Mouse (Mus musculus) testis, adult 2 months (tissue): ENCODE results near the gene Zbed6. TPM values are rescaled to one million over a fixed set of nuclear protein-coding genes. Genes with fewer than 3 reads are reported as not detected.
A peak's percentile ranks its signal among the peaks of the same experiment; 100 is the strongest.

Source experiments
- H3K27ac ChIP-seq: fragments of 200-500 bp; 2 replicates; pipeline ENCODE4 v1.5.1; 2012; ENCODE audit warnings: low read depth, low read length; ENCODE audit not compliant: control insufficient read depth, insufficient read depth
- H3K27me3 ChIP-seq: fragments of 200-500 bp; 2 replicates; pipeline ENCODE4 v1.6.1; 2012; ENCODE audit warnings: mild to moderate bottlenecking, low read length, moderate library complexity; ENCODE audit not compliant: control insufficient read depth, insufficient read depth
- H3K36me3 ChIP-seq: fragments of 200-500 bp; 2 replicates; pipeline ENCODE4 v1.6.1; 2012; ENCODE audit warnings: mild to moderate bottlenecking, low read length; ENCODE audit not compliant: control insufficient read depth, insufficient read depth
- H3K4me1 ChIP-seq: fragments of 200-500 bp; 2 replicates; pipeline ENCODE4 v1.6.1; 2012; ENCODE audit warnings: low read length; ENCODE audit not compliant: control insufficient read depth, insufficient read depth
- H3K4me3 ChIP-seq: fragments of 200-500 bp; 2 replicates; pipeline ENCODE4 v1.5.1; 2012; ENCODE audit warnings: low read depth, mild to moderate bottlenecking, low read length, moderate library complexity, mixed read lengths; ENCODE audit not compliant: control insufficient read depth
- CTCF ChIP-seq: fragments of 200-500 bp; IDR thresholded peaks from 2 replicates; pipeline ENCODE4 v1.5.1; 2012; ENCODE audit warnings: low read depth, mild to moderate bottlenecking, inconsistent platforms, low read length, moderate library complexity; ENCODE audit not compliant: control insufficient read depth, insufficient read depth, insufficient replicate concordance
- POLR2A ChIP-seq: fragments of 200-500 bp; IDR thresholded peaks from 2 replicates; pipeline ENCODE4 v1.6.1; 2012; ENCODE audit warnings: low read depth, mild to moderate bottlenecking, inconsistent platforms, low read length, moderate library complexity; ENCODE audit not compliant: control insufficient read depth
- polyA plus RNA-seq: library from polyadenylated mRNA; depleted of rRNA; stranded (reverse); fragments of >200 nt; gene quantifications from 2 replicates; pipeline ENCODE4 v1.2.3, GENCODE M21; 2012

Zbed6 gene
- polyA plus RNA-seq, 1 experiment: 2.0 TPM

DNA sequence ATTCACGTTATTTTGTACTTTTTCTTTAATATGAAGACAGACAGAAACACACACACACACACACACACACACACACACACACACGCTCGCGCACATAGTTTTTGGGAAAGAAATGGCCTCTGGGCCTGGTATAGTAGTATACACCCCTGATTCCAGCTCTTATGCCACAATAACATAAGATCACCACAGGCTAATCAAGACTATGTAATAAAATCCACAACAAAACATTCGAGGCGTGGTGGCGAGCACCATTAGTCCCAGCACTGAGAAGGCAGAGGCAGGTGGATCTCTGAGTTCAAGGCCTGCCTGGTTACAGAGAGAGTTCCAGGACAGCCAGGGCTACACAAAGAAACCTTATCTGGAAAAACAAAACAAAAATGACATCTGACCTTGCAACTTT, 2.3 kb upstream of the Zbed6 start:
- H3K4me1 ChIP-seq: no peaks in the 10 kb centered on the region; the same call in 1 of the 2 replicates
- H3K27me3 ChIP-seq: no peaks in the 10 kb centered on the region
- no peak for TF ChIP-seq CTCF
- TF ChIP-seq POLR2A: no peak
- H3K4me3 ChIP-seq: no peak overlapping the region
- no peak overlapping the region for H3K27ac ChIP-seq
- H3K36me3 ChIP-seq: no peaks in the 10 kb centered on the region

DNA sequence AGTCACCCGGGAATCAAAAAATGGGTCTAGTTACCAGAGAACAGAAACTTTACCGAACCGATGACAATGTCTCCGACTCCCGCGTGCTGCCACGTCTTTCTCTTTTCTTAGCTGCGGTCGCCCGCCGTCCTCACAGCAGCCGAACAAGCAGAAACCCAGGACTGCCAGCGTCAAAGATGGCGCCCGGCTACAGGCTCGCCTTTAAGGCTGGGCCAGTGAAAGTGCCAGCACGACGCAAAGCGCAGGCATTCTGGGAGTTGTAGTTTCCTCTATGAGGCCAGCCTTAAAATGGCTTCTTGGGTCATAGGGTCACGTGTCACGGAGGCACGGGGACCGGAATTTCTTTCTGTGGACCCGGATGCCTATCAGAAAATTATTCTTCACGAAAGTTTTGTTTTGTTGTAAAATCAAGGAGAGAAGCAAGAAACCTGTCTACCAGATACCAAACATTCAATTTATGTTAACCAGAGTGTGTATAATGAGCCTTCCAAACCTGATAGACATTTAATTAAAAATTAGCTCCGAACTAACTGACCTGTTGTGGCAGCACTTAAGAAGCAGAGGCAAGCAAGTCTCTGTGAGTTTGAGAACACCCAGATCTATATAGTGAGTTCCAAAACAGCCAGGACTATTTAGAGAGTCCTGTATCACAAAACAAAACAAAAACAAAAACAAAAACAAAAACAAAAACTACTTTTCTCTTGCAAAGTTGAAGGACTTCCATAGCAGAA, 683 bp upstream of the Zbed6 start, which contains the start of gene Gm38394:
TSS of gene Gm38394 (minus strand) at position 116 of the 731 bp plus-strand sequence.
- no peak for TF ChIP-seq CTCF
- TF ChIP-seq POLR2A: peak; percentile 94
- Histone ChIP-seq H3K4me1 (no peaks in the 10 kb centered on the region; the same call in 1 of the 2 replicates), H3K4me3 (peak within 1 kb of the TSS; percentile 86), H3K27ac (peak within 1 kb of the TSS; percentile 81), H3K27me3 (no peaks in the 10 kb centered on the region), H3K36me3 (no peaks in the 10 kb centered on the region)

- H3K36me3 ChIP-seq: no peaks in the 10 kb centered on the region; the same call in 1 of the 2 replicates
- no peaks in the 10 kb centered on the region for H3K27me3 ChIP-seq
- TF ChIP-seq CTCF (no peak), POLR2A (no peak)
- peak overlapping the region; percentile 14 for H3K4me3 ChIP-seq
- no peak overlapping the region for H3K27ac ChIP-seq
- peaks cover 2% of the 10 kb centered on the region; the same call in 1 of the 2 replicates for H3K4me1 ChIP-seq
These were observed 1.8 kb downstream of the Zbed6 start for GRCm38 (mm10) chr1:133658878-133659277.

- peaks cover 2% of the 10 kb centered on the region; the same call in 1 of the 2 replicates for H3K4me1 ChIP-seq
- no peaks in the 10 kb centered on the region; the same call in 1 of the 2 replicates for H3K36me3 ChIP-seq
- no peaks in the 10 kb centered on the region for H3K27me3 ChIP-seq
- no peak overlapping the region for H3K4me3 ChIP-seq
- TF ChIP-seq CTCF: no peak
- H3K27ac ChIP-seq: no peak overlapping the region
These were observed 3.9 kb downstream of the Zbed6 start for GRCm38 (mm10) chr1:133656811-133657210.

GRCm38 (mm10) chr1:133653033-133653432, 7.7 kb downstream of the Zbed6 start:
- Histone ChIP-seq H3K4me3 (no peak overlapping the region), H3K27me3 (no peaks in the 10 kb centered on the region), H3K4me1 (peaks cover 2% of the 10 kb centered on the region; the same call in 1 of the 2 replicates), H3K36me3 (no peaks in the 10 kb centered on the region; the same call in 1 of the 2 replicates), H3K27ac (no peak overlapping the region)
- no peak for TF ChIP-seq POLR2A
- no peak for TF ChIP-seq CTCF

- peaks cover 1% of the 10 kb centered on the region; the same call in 1 of the 2 replicates for H3K36me3 ChIP-seq
- H3K4me3 ChIP-seq: no peak overlapping the region
- H3K27ac ChIP-seq: no peak overlapping the region
- H3K4me1 ChIP-seq: peaks cover 2% of the 10 kb centered on the region; the same call in 1 of the 2 replicates
- no peak for TF ChIP-seq CTCF
- no peak for TF ChIP-seq POLR2A
- no peaks in the 10 kb centered on the region for H3K27me3 ChIP-seq
These were observed 10.2 kb downstream of the Zbed6 start for GRCm38 (mm10) chr1:133650288-133651055.

GRCm38 (mm10) chr1:133645652-133646051, 15.0 kb downstream of the Zbed6 start:
- H3K27ac ChIP-seq: no peak overlapping the region
- peaks cover 2% of the 10 kb centered on the region for H3K36me3 ChIP-seq
- H3K27me3 ChIP-seq: no peaks in the 10 kb centered on the region
- no peak for TF ChIP-seq CTCF
- TF ChIP-seq POLR2A: no peak
- H3K4me1 ChIP-seq: no peaks in the 10 kb centered on the region
- H3K4me3 ChIP-seq: no peak overlapping the region
